Mouse (Mus musculus) E14TG2a.4 (cell line): Measurements from ENCODE around the gene Tiam1.

Source experiments
- CTCF ChIP-seq: conservative IDR thresholded peaks from 2 replicates; pipeline ENCODE4 v1.5.1; 2014; ENCODE audit warnings: low read length
- NANOG ChIP-seq: IDR thresholded peaks from 2 replicates; pipeline ENCODE4 v1.6.1; 2014; ENCODE audit warnings: borderline replicate concordance, low read length, mixed read lengths

DNA sequence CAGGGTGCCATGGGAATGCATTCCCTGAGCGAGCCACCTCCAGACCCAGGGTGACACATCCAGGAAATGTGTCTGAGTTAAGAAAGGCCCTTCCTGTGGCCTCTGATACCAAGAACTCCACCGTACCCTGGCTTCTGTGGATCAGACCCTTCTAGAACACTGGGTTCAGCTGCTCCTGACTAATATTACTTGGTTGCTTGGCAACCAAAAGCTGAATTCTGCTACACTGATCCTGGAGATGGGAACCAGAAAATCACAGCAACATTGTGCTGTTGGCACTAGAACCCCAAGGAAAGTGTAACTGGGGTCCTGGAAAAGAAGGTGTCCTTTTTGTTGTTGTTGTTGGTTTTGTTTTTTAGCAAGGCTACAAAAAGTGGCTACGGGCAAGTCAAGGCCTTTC lies 285.9 kb downstream of the Tiam1 start:
- TF ChIP-seq CTCF (no peak), NANOG (no peak)
